Mouse (Mus musculus) G1E (cell line): ENCODE measurements at regions not wholly inside any gene's neighbourhood (a gene's known extent, or its start where the extent isn't known, plus 50 kb on each side); places are given as distances from the start of the nearest gene placed in this dataset.

ENCODE experiments used
- ATAC-seq: 2 replicates; pipeline ENCODE4 v1.8.0; 2016; ENCODE audit warnings: mild to moderate bottlenecking; ENCODE audit not compliant: insufficient number of reproducible peaks, poor library complexity, low FRiP score, severe bottlenecking; ENCODE audit errors: extremely low read depth
- DNase-seq: peaks from one replicate; pipeline ENCODE4 v3.0.0; 2012; ENCODE audit warnings: low spot score
- H3K27me3 ChIP-seq: 2 replicates; pipeline ENCODE4 v1.6.1; 2012; ENCODE audit warnings: mild to moderate bottlenecking, low read length, inconsistent platforms; ENCODE audit not compliant: insufficient read depth
- H3K36me3 ChIP-seq: replicated peaks from 2 replicates; pipeline ENCODE3; 2012; ENCODE audit warnings: mild to moderate bottlenecking, inconsistent platforms
- H3K4me1 ChIP-seq: 2 replicates; pipeline ENCODE4 v1.6.1; 2012; ENCODE audit warnings: low read depth, low read length, inconsistent platforms, mixed read lengths; ENCODE audit not compliant: insufficient read depth
- H3K4me3 ChIP-seq: 2 replicates; pipeline ENCODE4 v1.5.1; 2012; ENCODE audit warnings: low read depth, mild to moderate bottlenecking, inconsistent platforms, low read length, moderate library complexity, mixed read lengths
- H3K9me3 ChIP-seq: replicated peaks from 2 replicates; pipeline ENCODE4 v1.6.1; 2012; ENCODE audit warnings: inconsistent platforms
- CTCF ChIP-seq: IDR thresholded peaks from 2 replicates; pipeline ENCODE4 v1.5.1; 2012; ENCODE audit warnings: low read depth, low read length, inconsistent platforms, mixed read lengths
- GATA1 ChIP-seq: IDR thresholded peaks from 2 replicates; pipeline ENCODE4 v1.6.1; 2012; ENCODE audit warnings: borderline replicate concordance, low read length, inconsistent platforms, mixed read lengths
- GATA2 ChIP-seq: IDR thresholded peaks from 2 replicates; pipeline ENCODE4 v1.6.1; 2012; ENCODE audit warnings: low read depth, low read length, inconsistent platforms, borderline replicate concordance
- POLR2AphosphoS5 ChIP-seq: IDR thresholded peaks from 2 replicates; pipeline ENCODE4 v1.6.1; 2012; ENCODE audit warnings: low read depth, low read length, inconsistent platforms; ENCODE audit not compliant: insufficient replicate concordance
- TAL1 ChIP-seq: conservative IDR thresholded peaks from 2 replicates; pipeline ENCODE4 v1.6.1; 2012; ENCODE audit warnings: low read depth, low read length, inconsistent platforms, mixed read lengths

DNA sequence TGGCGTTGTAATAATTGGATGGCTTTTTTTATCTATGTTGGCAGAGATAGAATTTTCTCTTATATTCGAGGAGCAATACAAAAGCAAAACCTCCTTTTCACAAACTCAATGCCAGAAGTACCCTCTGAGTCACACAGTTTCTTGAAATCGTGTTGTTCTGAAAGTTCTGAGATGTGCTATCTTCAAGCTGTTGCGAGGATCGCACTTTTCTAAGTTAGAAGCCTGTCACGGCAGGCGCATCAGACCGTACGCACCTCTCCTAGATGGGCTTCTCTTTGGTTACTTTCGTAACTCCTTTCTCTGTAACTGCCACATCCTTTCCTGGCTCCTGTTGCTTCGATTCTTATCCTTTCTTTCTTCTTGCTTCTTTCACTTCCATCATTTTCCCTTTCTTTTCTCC is 271.2 kb upstream of the Arrdc3 start:
- Histone ChIP-seq H3K36me3 (no peaks in the 10 kb centered on the region), H3K4me1 (no peaks in the 10 kb centered on the region), H3K27me3 (no peaks in the 10 kb centered on the region), H3K9me3 (no peaks in the 10 kb centered on the region), H3K4me3 (no peak overlapping the region)
- no peak for ATAC-seq
- TF ChIP-seq TAL1 = no peak
- no peak for TF ChIP-seq GATA2
- no peak for TF ChIP-seq CTCF
- no peak for TF ChIP-seq POLR2AphosphoS5
- TF ChIP-seq GATA1 = no peak
- DNase-seq = no peak

DNA sequence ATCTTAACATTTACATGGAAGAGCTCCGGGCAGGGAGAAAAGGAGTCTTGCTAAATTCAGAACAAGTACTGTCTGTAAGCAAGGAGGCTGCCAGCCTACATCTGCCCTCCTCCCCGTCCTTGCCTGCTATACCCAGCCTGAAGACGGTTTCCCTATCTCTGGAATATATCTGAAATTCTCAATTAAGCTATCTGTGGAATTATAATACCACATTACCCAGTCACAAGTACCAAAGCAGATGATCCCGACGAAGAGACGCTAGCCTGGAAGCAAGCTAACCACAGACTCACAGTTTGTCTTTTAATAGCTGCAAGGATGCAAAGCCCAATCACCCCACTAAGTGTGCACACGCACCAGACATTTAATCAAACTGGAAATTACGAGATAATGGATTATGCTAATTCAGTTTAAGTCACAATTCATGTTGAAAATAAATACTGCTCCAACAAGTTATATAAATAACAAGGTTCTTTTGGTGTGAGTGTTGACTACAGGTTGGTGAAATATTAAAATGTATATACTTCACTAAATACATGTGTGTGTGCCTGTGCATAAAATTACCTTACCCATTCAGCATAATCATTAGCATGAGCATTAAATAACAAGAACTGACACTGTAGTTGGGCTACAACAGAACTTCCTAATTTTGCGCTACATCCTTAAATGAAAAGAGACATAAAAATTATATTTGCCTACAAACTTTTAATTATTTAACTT is 269.9 kb upstream of the Arrdc3 start:
- TF ChIP-seq GATA2 (no peak), TAL1 (no peak), POLR2AphosphoS5 (no peak), GATA1 (no peak), CTCF (no peak)

DNA sequence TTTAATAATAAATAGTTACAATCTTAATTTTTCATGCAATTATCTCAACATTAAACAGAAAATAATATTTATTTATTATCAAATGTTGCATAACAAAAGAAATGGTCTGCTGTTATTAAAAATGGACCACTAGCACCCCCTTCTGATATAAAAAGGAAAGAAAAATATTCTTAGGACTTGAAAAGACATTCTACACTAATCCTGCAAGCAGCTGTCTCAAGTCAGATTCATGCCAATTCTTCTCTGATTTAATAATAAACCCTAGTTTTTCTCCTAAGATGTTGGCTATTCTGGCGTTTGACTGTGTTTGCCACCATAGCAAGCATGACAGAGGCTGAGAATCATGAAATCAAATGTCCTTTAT is 269.3 kb upstream of the Arrdc3 start:
- Histone ChIP-seq H3K36me3 (no peaks in the 10 kb centered on the region), H3K4me3 (no peak overlapping the region), H3K27me3 (no peaks in the 10 kb centered on the region), H3K4me1 (no peaks in the 10 kb centered on the region), H3K9me3 (no peaks in the 10 kb centered on the region)
- ATAC-seq = no peak
- DNase-seq = no peak
- no peak for TF ChIP-seq POLR2AphosphoS5
- no peak for TF ChIP-seq GATA1
- TF ChIP-seq GATA2 = no peak
- TF ChIP-seq TAL1 = no peak
- no peak for TF ChIP-seq CTCF

More for the DNA sequence above, 269.9 kb upstream of the Arrdc3 start:
- Histone ChIP-seq H3K4me1 (no peaks in the 10 kb centered on the region), H3K4me3 (no peak overlapping the region), H3K27me3 (no peaks in the 10 kb centered on the region), H3K9me3 (no peaks in the 10 kb centered on the region), H3K36me3 (no peaks in the 10 kb centered on the region)
- DNase-seq = no peak
- no peak for ATAC-seq

DNA sequence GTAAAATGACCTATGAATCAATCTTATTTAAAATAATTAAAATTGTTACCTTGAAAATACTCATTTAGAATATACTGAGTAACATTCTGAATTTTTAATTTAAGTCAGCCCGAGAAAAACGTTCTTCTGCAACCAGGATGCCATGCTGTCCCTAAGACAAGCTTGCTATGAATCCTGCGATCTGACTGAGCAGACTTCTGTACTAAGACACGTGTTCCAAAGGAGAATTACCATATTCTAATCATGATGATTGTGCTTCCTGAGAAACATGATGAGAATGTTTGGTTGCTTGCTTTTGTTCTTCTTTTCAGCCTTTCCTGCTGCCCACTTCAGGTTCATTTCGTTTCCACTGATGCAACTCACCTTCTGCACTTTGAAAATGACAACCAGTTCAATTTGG is 268.2 kb upstream of the Arrdc3 start:
- no peak for TF ChIP-seq GATA1
- Histone ChIP-seq H3K27me3 (no peaks in the 10 kb centered on the region), H3K9me3 (no peaks in the 10 kb centered on the region), H3K4me3 (no peak overlapping the region), H3K36me3 (no peaks in the 10 kb centered on the region), H3K4me1 (no peaks in the 10 kb centered on the region)
- DNase-seq (no peak), ATAC-seq (no peak)

DNA sequence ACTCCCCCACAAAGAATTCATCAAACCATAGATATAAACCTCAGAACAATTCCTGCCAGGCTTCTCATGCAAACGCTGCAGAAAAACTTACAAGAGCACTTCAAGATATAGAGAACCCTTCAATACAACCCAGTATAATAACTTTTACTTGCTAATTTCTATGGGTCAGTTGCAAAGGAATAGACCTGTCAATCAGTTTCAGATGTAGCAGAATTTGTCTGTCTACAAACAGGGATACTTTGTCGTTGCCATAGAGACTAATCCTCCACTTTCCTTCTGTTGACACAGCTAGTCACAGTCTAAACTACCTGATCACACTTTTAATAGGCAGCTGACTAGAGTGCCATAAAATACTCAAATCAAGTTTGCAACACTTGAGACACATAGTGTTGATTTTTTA is 260.2 kb upstream of the Arrdc3 start:
- no peaks in the 10 kb centered on the region for H3K36me3 ChIP-seq
- TF ChIP-seq TAL1 (no peak), CTCF (no peak), GATA2 (no peak), GATA1 (no peak), POLR2AphosphoS5 (no peak)
- no peaks in the 10 kb centered on the region for H3K27me3 ChIP-seq
- no peaks in the 10 kb centered on the region for H3K4me1 ChIP-seq
- no peaks in the 10 kb centered on the region for H3K9me3 ChIP-seq
- ATAC-seq (no peak), DNase-seq (no peak)
- no peak overlapping the region for H3K4me3 ChIP-seq

- DNase-seq (no peak), ATAC-seq (no peak)
- no peak for TF ChIP-seq TAL1
- Histone ChIP-seq H3K9me3 (no peaks in the 10 kb centered on the region), H3K27me3 (no peaks in the 10 kb centered on the region), H3K4me1 (no peaks in the 10 kb centered on the region), H3K36me3 (no peaks in the 10 kb centered on the region), H3K4me3 (no peak overlapping the region)
These were observed 241.8 kb upstream of the Arrdc3 start for GRCm38 (mm10) chr13:80641334-80641733.

DNA sequence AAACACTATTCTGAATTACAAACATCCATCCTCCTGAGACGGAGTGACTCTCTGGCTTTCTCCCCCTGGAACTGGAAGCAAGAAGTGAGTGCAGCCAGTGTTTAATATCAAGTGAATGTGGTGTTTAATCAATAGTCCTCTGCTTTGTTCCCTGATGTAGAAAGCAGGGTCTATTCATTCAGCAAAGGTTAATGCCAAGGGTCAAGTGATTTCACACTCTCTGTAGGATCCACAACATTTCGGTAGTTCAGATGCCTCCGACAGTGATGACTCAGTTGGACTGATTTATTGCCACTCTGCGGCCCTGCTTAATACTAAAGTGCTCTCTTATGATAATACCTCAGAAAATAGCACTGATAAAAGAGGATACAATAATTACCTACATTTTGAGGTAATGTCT is 235.6 kb upstream of the Arrdc3 start:
- TF ChIP-seq POLR2AphosphoS5 = no peak
- no peak for TF ChIP-seq CTCF
- no peak for TF ChIP-seq GATA2
- TF ChIP-seq TAL1 = no peak
- no peak for TF ChIP-seq GATA1
- no peak for ATAC-seq
- no peak for DNase-seq
- Histone ChIP-seq H3K9me3 (no peaks in the 10 kb centered on the region), H3K27me3 (no peaks in the 10 kb centered on the region), H3K4me1 (no peaks in the 10 kb centered on the region), H3K36me3 (no peaks in the 10 kb centered on the region), H3K4me3 (no peak overlapping the region)
